Comparison of ENCODE assay signal across 8 mouse cellular contexts in genomic region chr1:53978514-53978831, GRCm38 (mm10).
DNase-seq lines count a peak whose midpoint lies in the region; ATAC-seq and TF ChIP-seq lines count a peak whose summit lies in the region.

No protein-coding gene starts in this region.

- no peak overlapping the region for H3K9ac ChIP-seq in intestine, embryonic 15.5 days
- no peak overlapping the region for H3K9ac ChIP-seq in intestine, embryonic 16.5 days (ENCODE audit: low read depth, low read length)
- peak overlapping the region; percentile 42 for H3K9ac ChIP-seq in heart, embryonic 14.5 days (ENCODE audit: low read length)

- H3K9me3 ChIP-seq in intestine, embryonic 15.5 days, result no peaks in the 10 kb centered on the region
- no peaks in the 10 kb centered on the region for H3K9me3 ChIP-seq in intestine, embryonic 16.5 days (ENCODE audit: control insufficient read depth, low read length)
- no peaks in the 10 kb centered on the region for H3K9me3 ChIP-seq in heart, embryonic 14.5 days (ENCODE audit: control insufficient read depth, low read length)

- no peaks in the 10 kb centered on the region for H3K36me3 ChIP-seq in intestine, embryonic 15.5 days
- H3K36me3 ChIP-seq in intestine, embryonic 16.5 days (ENCODE audit: control insufficient read depth, insufficient read depth, low read length), result no peaks in the 10 kb centered on the region
- H3K36me3 ChIP-seq in heart, embryonic 14.5 days (ENCODE audit: control insufficient read depth, insufficient read depth, low read length), result no peaks in the 10 kb centered on the region; the same call in 1 of the 2 replicates
- H3K36me3 ChIP-seq in small intestine, adult 2 months (ENCODE audit: control insufficient read depth, insufficient read depth, low read length), result no peaks in the 10 kb centered on the region

- 0 out of 2 replicates have a peak overlapping the region, but pooled peaks have one; percentile 32 for H3K27ac ChIP-seq in intestine, embryonic 15.5 days
- H3K27ac ChIP-seq in intestine, embryonic 16.5 days (ENCODE audit: low read length), result no peak overlapping the region
- H3K27ac ChIP-seq in heart, embryonic 14.5 days (replicated peaks in 1 of 2; ENCODE audit: control insufficient read depth in 1 of 2, insufficient read depth in 1 of 2, low read depth in 2 of 2, low read length in 2 of 2), result peak overlapping the region; percentile 86 to 87
- H3K27ac ChIP-seq in small intestine, adult 2 months (ENCODE audit: insufficient read depth, low read depth, low read length), result peak overlapping the region; percentile 21; the same call in 1 of the 2 replicates

- TF ChIP-seq POLR2A in small intestine, adult 2 months (IDR thresholded peaks at IDR 0.05; ENCODE audit: low read depth, low read length), result no peak

- no peak for ATAC-seq in intestine, embryonic 15.5 days
- ATAC-seq in intestine, embryonic 16.5 days, result no peak
- peak; percentile 70 for ATAC-seq in heart, embryonic 14.5 days (ENCODE audit: insufficient number of reproducible peaks, insufficient read depth, low FRiP score, low read depth)
- ATAC-seq in CD4-positive, CD25-positive, alpha-beta regulatory T cell, adult 4 months, result no peak

- WGBS in intestine, embryonic 15.5 days, result 79% methylated on average over 2 of the region's 2 CpGs
- 60% methylated on average over 2 of the region's 2 CpGs for WGBS in intestine, embryonic 16.5 days
- 64% methylated on average over 2 of the region's 2 CpGs for WGBS in heart, embryonic 14.5 days
- 78% methylated on average over 2 of the region's 2 CpGs for WGBS in small intestine, adult 2 months

- H3K4me2 ChIP-seq in intestine, embryonic 15.5 days (replicated peaks), result no peak overlapping the region
- H3K4me2 ChIP-seq in intestine, embryonic 16.5 days (ENCODE audit: low read depth, low read length), result no peak overlapping the region
- H3K4me2 ChIP-seq in heart, embryonic 14.5 days (ENCODE audit: low read length), result peak overlapping the region; percentile 46

- H3K4me3 ChIP-seq in intestine, embryonic 15.5 days (replicated peaks), result no peak overlapping the region
- H3K4me3 ChIP-seq in intestine, embryonic 16.5 days (ENCODE audit: low read length), result no peak overlapping the region
- H3K4me3 ChIP-seq in heart, embryonic 14.5 days (ENCODE audit: control insufficient read depth in 1 of 2, insufficient read depth in 1 of 2, low read depth in 1 of 2, low read length in 2 of 2), result peak overlapping the region; percentile 19 to 31; a peak in 2 of 4 replicates
- H3K4me3 ChIP-seq in small intestine, adult 2 months (ENCODE audit: low read depth, low read length), result no peak overlapping the region

- no peaks in the 10 kb centered on the region for H3K27me3 ChIP-seq in intestine, embryonic 15.5 days (replicated peaks)
- no peaks in the 10 kb centered on the region for H3K27me3 ChIP-seq in intestine, embryonic 16.5 days (replicated peaks; ENCODE audit: control insufficient read depth, insufficient read depth, low read length)
- H3K27me3 ChIP-seq in heart, embryonic 14.5 days (ENCODE audit: control insufficient read depth, insufficient read depth, low read length), result no peaks in the 10 kb centered on the region
- no peaks in the 10 kb centered on the region for H3K27me3 ChIP-seq in small intestine, adult 2 months (ENCODE audit: control insufficient read depth, insufficient read depth, low read length)

- DNase-seq in kidney, postnatal 25 days, result peak; percentile 73 to 87
- DNase-seq in MN1 (ENCODE audit: low spot score), result no peak
- no peak for DNase-seq in retina, embryonic 14.5 days (ENCODE audit: low spot score)

- no peak for TF ChIP-seq CTCF in small intestine, adult 2 months (IDR thresholded peaks at IDR 0.05; ENCODE audit: extremely low read depth, insufficient read length, insufficient replicate concordance, low read depth, low read length)

- H3K4me1 ChIP-seq in intestine, embryonic 15.5 days (replicated peaks), result no peaks in the 10 kb centered on the region
- no peaks in the 10 kb centered on the region for H3K4me1 ChIP-seq in intestine, embryonic 16.5 days (ENCODE audit: control insufficient read depth, insufficient read depth, low read length)
- peaks cover 5 to 7% of the 10 kb centered on the region in 2 experiments; a peak in 3 of 4 replicates for H3K4me1 ChIP-seq in heart, embryonic 14.5 days (ENCODE audit: control insufficient read depth in 2 of 2, insufficient read depth in 2 of 2, low read length in 2 of 2)
- no peaks in the 10 kb centered on the region for H3K4me1 ChIP-seq in small intestine, adult 2 months (ENCODE audit: control insufficient read depth, insufficient read depth, insufficient read length, low read length)

Comparison
In these comparisons a context has a peak if more than half of its experiments do, and no peak if none do; other contexts are left out.
1. H3K4me3 ChIP-seq: peak in heart, embryonic 14.5 days (2 of 2); none in intestine, embryonic 15.5 days (single experiment), intestine, embryonic 16.5 days (single experiment) and small intestine, adult 2 months (single experiment).
2. DNase-seq: peak in kidney, postnatal 25 days (2 of 2); none in MN1 (single experiment) and retina, embryonic 14.5 days (single experiment).